Mouse (Mus musculus) limb, embryonic 14.5 days (tissue): ENCODE data around the gene Optc. TPM values are rescaled to one million over a fixed set of nuclear protein-coding genes. Genes with fewer than 3 reads are reported as not detected.
A peak's percentile ranks its signal among the peaks of the same experiment; 100 is the strongest.

Experiments
- ATAC-seq: fragments of 200-750 bp; cut with Nextera tagmentation; 2 replicates; pipeline ENCODE4 v1.8.0; 2017; ENCODE audit warnings: low read depth, moderate number of reproducible peaks, moderate TSS enrichment; ENCODE audit not compliant: low FRiP score
- DNase-seq: peaks from one replicate; pipeline ENCODE4 v3.0.0-alpha.2; 2015; ENCODE audit warnings: low spot score
- H3K27ac ChIP-seq: fragments of 300-500 bp; sonication (generic); replicated peaks from 2 replicates; pipeline ENCODE4 v1.5.1; 2014; ENCODE audit warnings: low read depth, mild to moderate bottlenecking, low read length, moderate library complexity, mixed read lengths
- H3K27me3 ChIP-seq: fragments of 300-500 bp; sonication (generic); 2 replicates; pipeline ENCODE4 v1.6.1; 2014; ENCODE audit warnings: low read length, mixed read lengths; ENCODE audit not compliant: control insufficient read depth, insufficient read depth
- H3K36me3 ChIP-seq: fragments of 300-500 bp; sonication (generic); 2 replicates; pipeline ENCODE4 v1.6.1; 2014; ENCODE audit warnings: mild to moderate bottlenecking, low read length, moderate library complexity, mixed read lengths; ENCODE audit not compliant: control insufficient read depth, insufficient read depth
- H3K4me1 ChIP-seq: fragments of 300-500 bp; sonication (generic); 2 replicates; pipeline ENCODE4 v1.6.1; 2014; ENCODE audit warnings: antibody characterized with exemption, low read length, mixed read lengths; ENCODE audit not compliant: control insufficient read depth, insufficient read depth
- H3K4me2 ChIP-seq: fragments of 300-500 bp; sonication (generic); replicated peaks from 2 replicates; pipeline ENCODE4 v1.6.1; 2014; ENCODE audit warnings: low read depth, mild to moderate bottlenecking, low read length, moderate library complexity; ENCODE audit not compliant: severe bottlenecking
- H3K4me3 ChIP-seq: fragments of 300-500 bp; sonication (generic); replicated peaks from 2 replicates; pipeline ENCODE4 v1.5.1; 2014; ENCODE audit warnings: low read length
- H3K9ac ChIP-seq: fragments of 300-500 bp; sonication (generic); 2 replicates; pipeline ENCODE4 v1.6.1; 2014; ENCODE audit warnings: mild to moderate bottlenecking, low read depth, low read length, moderate library complexity; ENCODE audit not compliant: severe bottlenecking
- H3K9me3 ChIP-seq: fragments of 300-500 bp; sonication (generic); 2 replicates; pipeline ENCODE4 v1.6.1; 2016; ENCODE audit warnings: low read length; ENCODE audit not compliant: control insufficient read depth
- POLR2A ChIP-seq: fragments of 200-500 bp; IDR thresholded peaks from 2 replicates; pipeline ENCODE4 v1.8.0; 2012; ENCODE audit warnings: inconsistent platforms, mild to moderate bottlenecking, moderate library complexity, borderline replicate concordance; ENCODE audit not compliant: insufficient read depth, insufficient read length; ENCODE audit errors: extremely low read depth
- WGBS: fragments of 180-500 bp; shearing (Covaris S2); extraction: QIAGEN DNeasy Blood & Tissue Kit; methylation state at CpG from one replicate; pipeline ENCODE4 v1.1.7; 2014; 5-methylcytosine and 5-hydroxymethylcytosine counted together
- polyA plus RNA-seq, 2 experiments: library from polyadenylated mRNA; depleted of rRNA in 1 of 2; stranded (reverse) in 1 of 2; unstranded in 1 of 2; fragments of >200 nt; fragmentation: Nextera tagmentation in 1 of 2; extraction: Ambion mirVana in 1 of 2; gene quantifications; 2 replicates each; pipeline versions ENCODE4 v1.2.1 to v1.2.3; 2012 to 2014

Gene Optc
- polyA plus RNA-seq, 2 experiments: 1.1 to 2.4 TPM

GRCm38 (mm10) chr1:133924141-133924875 is 16.5 kb upstream of the Optc start:
- ATAC-seq (no peak), DNase-seq (no peak)
- H3K9me3 ChIP-seq: no peaks in the 10 kb centered on the region
- no peaks in the 10 kb centered on the region for H3K36me3 ChIP-seq
- no peak for TF ChIP-seq POLR2A
- 31% methylated on average over 7 of the region's 7 CpGs for WGBS
- H3K27me3 ChIP-seq: no peaks in the 10 kb centered on the region
- H3K4me1 ChIP-seq: peaks cover 23% of the 10 kb centered on the region
- H3K4me2 ChIP-seq: no peak overlapping the region
- no peak overlapping the region for H3K27ac ChIP-seq
- H3K4me3 ChIP-seq: no peak overlapping the region
- H3K9ac ChIP-seq: no peak overlapping the region

DNA sequence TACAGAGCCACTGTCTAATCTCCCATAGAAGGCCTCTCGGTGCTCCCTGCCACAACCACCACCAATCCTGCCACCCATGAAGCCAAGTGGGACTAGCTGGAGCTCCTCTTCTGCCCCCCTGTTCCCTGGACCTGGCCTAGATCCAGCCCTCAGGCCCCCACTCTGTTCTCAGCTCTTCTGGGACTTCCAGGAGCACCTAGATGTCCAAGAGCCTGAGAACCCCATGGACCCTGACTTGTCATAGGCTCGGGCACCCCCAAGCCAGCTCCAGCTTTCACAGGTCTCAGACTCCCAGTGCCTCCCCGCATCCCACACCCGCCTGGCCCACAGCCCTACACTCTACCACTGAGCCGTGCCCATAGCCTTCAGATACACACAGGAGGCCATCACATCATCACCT is 15.3 kb upstream of the Optc start:
- Histone ChIP-seq H3K4me3 (no peak overlapping the region), H3K36me3 (no peaks in the 10 kb centered on the region), H3K4me1 (peaks cover 24% of the 10 kb centered on the region), H3K27ac (no peak overlapping the region), H3K4me2 (no peak overlapping the region), H3K9me3 (no peaks in the 10 kb centered on the region), H3K9ac (no peak overlapping the region), H3K27me3 (no peaks in the 10 kb centered on the region)
- ATAC-seq: no peak
- 90% methylated on average over 5 of the region's 5 CpGs for WGBS
- no peak for DNase-seq
- TF ChIP-seq POLR2A: no peak

DNA sequence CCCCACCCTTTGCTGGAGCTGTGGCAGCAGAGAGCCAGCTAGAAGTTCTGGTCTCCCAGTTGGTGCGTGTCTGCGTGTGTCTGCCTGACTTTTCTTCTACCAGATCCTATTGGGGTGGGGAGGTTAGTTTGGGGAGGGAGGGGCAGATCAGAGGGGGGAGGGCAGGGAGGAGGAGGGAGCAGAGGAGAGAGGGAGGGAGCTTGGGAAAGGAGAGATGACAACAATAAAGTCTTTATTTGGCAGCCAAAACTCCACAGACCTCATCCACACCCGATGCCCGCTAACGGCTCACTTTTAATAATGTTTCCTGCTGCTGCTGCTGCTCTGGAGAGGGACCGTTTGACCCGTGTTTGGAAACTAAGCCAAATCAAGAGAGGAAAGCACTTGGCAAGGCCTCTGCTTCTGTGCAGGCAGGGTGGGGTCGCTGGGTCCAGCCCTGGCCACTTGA is 13.5 kb upstream of the Optc start, which contains the start of gene Prelp:
Prelp (minus strand) TSS at position 111 of the 448 bp plus-strand sequence.
- WGBS: 9% methylated on average over 8 of the region's 8 CpGs
- DNase-seq (peak; percentile 71), ATAC-seq (peak; percentile 69; the same call in 1 of the 2 replicates)
- H3K27ac ChIP-seq: peak within 1 kb of the TSS; percentile 58
- no peaks in the 10 kb centered on the region for H3K27me3 ChIP-seq
- H3K4me2 ChIP-seq: peak within 1 kb of the TSS; percentile 35
- no peak for TF ChIP-seq POLR2A
- peak within 1 kb of the TSS; percentile 18 for H3K4me3 ChIP-seq
- H3K36me3 ChIP-seq: no peaks in the 10 kb centered on the region
- H3K9me3 ChIP-seq: no peaks in the 10 kb centered on the region
- H3K4me1 ChIP-seq: peaks cover 35% of the 10 kb centered on the region
- peak within 1 kb of the TSS; percentile 37 for H3K9ac ChIP-seq

- H3K36me3 ChIP-seq: no peaks in the 10 kb centered on the region
- peak overlapping the region; percentile 53 for H3K27ac ChIP-seq
- H3K9me3 ChIP-seq: no peaks in the 10 kb centered on the region
- DNase-seq (no peak), ATAC-seq (no peak)
- TF ChIP-seq POLR2A: no peak
- H3K4me2 ChIP-seq: peak overlapping the region; percentile 35
- peak overlapping the region; percentile 37 for H3K9ac ChIP-seq
- H3K4me3 ChIP-seq: peak overlapping the region; percentile 18
- H3K27me3 ChIP-seq: no peaks in the 10 kb centered on the region
- WGBS: 23% methylated on average over 3 of the region's 3 CpGs
- peaks cover 39% of the 10 kb centered on the region for H3K4me1 ChIP-seq
These were observed 13.1 kb upstream of the Optc start for GRCm38 (mm10) chr1:133920876-133921275.

GRCm38 (mm10) chr1:133920401-133920800 is 12.6 kb upstream of the Optc start:
- peak overlapping the region; percentile 35 for H3K4me2 ChIP-seq
- ATAC-seq: no peak
- no peak for DNase-seq

More at GRCm38 (mm10) chr1:133920401-133920800, 12.6 kb upstream of the Optc start:
- 0 out of 2 replicates have a peak overlapping the region, but pooled peaks have one; percentile 37 for H3K9ac ChIP-seq
- no peak overlapping the region for H3K27ac ChIP-seq
- H3K36me3 ChIP-seq: no peaks in the 10 kb centered on the region
- H3K4me1 ChIP-seq: peaks cover 44% of the 10 kb centered on the region
- no peaks in the 10 kb centered on the region for H3K9me3 ChIP-seq
- TF ChIP-seq POLR2A: no peak
- H3K27me3 ChIP-seq: no peaks in the 10 kb centered on the region
- H3K4me3 ChIP-seq: no peak overlapping the region
- 66% methylated on average over 3 of the region's 3 CpGs for WGBS
